Mouse (Mus musculus) kidney, adult 18-20 months (tissue): ENCODE measurements at regions not wholly inside any gene's neighbourhood (a gene's known extent, or its start where the extent isn't known, plus 50 kb on each side); places are given as distances from the start of the nearest gene placed in this dataset.

ENCODE experiments used
- DNase-seq: peaks from one replicate; pipeline ENCODE4 v3.0.0; 2021

DNA sequence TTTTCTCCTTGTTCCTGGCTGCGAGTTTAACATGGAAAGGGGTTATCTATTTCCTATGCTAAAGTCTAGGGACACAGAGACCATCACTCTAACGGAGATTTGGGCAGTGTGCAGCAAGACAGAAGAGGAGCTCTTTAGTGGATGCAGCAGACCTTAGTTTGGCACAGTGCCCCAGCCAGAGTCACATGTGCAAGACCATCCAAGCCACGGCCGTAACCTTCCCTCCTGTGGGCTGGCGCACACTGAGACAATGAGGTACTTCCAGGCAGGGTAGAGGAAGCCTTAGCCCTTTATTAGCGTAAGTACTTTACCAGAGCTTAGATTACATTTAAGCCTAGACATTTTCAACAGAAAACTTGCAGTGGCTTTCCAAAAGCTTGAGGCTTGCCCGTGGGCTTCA, 336.4 kb downstream of the Nuak1 start:
- DNase-seq = no peak

DNA sequence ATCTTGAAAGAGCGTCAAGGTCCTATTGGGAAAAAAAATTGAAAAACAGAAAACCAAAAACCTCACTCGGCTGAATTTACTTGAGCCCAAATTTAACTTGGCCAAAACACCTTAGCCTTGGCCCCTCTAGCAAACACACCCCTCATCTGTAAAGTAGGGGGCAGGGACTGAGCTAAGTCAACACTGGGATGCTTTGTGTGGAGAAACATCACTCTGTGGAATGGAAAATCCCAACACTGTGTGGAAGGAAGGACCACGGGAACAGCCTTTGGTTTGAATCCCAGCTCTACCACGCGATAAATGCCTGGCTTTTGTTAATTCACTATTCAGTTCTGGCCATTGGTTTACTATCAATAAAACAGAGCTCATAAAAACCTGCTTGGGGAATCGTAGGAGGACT, 335.8 kb downstream of the Nuak1 start:
- DNase-seq = no peak

DNA sequence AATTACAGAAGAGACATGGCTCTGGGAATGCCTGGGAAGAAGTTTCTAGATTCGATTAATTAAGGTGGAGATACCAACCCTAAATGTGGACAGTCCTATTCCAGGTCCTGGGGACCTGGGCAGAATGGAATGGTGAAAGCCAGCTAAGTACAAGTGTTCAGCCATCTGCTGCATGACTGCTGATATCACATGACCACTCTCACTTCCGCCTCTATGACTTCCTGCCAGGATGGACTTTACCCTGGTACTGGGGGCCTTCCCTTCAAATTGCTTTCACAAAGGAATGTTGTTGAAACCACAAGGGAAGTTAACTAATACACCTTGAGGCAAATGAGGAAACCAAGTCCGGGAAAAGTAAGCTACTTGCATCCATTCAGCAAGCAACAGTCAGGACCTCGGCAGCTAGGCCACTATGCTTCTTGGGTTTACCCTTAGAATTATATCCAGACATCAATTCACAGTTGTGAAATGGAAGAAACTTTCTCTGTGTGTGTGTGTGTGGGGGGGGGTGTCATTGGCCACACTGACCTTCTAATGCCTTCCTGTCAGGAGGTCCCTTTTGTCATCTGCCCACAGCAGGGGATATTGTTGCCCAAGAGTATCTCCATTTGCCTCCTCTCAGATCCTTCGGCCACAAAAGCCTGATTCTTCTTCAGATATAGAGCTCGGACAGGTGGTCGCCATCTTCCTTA, 330.6 kb downstream of the Nuak1 start:
- no peak for DNase-seq

DNA sequence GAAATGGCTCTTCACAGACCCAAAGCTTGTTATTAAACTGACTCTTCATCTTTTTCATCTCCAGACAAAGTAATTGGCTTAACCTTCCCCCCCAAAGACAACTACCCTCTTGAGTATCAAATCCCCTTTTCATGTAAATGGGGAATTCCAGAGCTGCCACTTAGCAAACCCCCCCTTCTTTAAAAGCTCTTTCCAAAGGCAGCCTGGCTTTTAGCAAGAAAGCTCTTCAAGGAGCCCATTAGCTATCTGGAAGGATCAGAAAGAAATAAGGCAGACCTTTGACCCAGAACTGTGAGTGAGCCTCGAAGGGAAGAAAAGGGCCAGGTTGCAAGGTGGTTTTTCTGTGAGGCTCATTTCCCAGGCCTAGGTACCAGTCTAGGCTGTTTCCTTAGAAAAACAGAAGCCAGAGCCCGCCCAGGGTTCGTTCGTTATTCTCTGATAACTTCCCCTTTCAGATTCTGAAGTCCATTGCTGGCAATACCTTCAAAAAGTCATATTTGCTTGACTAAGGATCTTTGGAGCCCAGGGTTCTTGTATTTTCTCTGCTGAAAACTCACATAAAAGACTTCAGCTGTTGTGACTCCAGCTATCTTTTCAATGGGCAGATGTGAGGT, 329.9 kb downstream of the Nuak1 start:
- DNase-seq = no peak

DNA sequence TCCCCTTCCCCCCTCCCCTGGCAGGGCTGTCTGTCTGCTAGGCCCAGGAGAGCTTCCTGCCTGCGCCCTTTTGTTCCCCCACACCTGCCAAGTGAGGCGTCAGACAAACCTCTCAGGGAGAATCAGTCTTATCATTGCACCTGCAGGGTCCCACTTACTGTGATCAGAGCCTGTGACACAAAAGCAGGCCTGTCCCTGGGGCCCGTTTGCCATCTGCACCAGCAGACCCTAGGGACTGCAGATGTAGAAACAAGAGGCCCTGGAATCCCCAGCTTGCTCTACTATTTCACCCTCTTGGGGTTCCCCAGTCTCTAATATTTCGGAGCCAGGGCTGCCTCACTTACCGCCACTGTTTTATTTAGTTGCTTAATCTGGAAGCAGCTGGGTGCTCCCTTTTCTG, 328.9 kb downstream of the Nuak1 start:
- DNase-seq = no peak

DNA sequence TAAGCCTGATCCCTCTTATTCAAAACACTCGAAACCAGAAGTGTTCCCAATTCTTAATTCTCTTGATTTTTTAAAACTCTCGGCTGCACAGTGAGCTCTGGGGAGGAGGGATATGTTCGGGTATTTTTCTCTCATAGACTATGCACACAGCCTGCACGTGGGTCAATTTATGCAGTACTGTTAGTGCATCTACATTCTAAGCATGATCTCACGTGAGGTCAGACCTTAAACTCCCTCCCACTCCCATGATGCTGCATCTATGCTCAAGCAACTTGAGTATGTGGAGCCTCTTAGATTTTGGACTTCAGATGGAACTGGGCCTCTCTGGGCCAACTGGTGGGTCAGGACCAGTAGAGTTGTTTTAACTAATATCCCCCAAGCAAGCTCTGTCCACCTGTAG, 328.5 kb downstream of the Nuak1 start:
- DNase-seq = no peak

DNA sequence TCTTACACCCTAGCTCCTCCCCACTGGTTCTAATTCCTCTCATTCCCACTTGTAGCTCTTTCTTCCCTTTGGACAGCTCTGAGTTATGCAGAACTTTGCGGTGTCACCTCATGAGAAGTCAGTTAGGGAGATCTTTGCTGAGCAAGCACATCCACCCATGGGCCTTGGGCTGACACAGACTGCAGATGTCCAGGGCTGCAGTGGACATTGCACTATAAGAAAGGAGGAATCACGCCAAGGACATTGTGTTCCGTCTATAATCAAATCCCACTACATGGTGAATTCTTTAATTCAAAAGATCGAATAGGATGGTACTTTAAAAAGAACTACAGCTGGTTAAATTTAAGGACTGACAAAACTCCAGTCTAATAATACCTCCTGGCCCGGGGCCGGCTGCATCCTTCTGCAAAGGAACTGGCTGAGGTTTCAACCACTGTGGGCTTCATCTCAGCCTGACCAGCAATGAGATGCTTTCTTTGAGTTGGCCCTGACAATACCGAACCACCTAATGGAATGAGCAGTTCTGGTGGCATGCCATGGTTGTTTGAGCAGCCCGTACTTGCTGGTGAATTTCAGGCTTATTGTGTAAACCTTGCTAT, 320.3 kb downstream of the Nuak1 start:
- DNase-seq = no peak

DNA sequence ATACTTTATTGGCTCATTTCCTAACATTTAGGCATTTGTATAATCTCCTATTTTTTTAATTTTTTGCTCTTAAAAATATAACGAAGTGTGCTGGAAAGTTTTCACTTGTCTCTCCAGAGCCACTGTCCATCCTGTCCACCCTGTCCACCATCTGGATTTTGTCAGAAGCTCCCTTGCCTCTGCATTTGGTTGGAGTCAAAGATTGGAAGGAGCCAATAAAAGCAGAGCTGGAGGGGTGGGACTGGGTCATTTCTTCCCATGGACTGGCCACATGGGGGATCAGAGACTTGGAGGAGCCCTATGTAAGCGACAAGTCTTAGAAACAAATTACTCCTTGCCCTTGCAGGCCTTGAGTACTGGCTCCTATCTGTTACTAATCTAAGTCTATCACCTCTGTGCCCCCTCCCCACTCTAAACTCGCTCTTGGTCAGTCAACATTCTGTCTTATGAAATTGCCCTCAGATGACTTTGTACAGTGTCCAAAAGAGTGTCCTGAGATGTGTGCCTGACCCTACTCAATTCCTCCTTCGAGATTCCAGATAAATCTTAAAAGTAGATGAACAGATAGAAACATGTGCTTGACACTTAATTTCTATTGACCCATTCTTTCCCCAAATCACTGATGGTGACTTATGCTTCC, 303.3 kb downstream of the Nuak1 start:
- no peak for DNase-seq

DNA sequence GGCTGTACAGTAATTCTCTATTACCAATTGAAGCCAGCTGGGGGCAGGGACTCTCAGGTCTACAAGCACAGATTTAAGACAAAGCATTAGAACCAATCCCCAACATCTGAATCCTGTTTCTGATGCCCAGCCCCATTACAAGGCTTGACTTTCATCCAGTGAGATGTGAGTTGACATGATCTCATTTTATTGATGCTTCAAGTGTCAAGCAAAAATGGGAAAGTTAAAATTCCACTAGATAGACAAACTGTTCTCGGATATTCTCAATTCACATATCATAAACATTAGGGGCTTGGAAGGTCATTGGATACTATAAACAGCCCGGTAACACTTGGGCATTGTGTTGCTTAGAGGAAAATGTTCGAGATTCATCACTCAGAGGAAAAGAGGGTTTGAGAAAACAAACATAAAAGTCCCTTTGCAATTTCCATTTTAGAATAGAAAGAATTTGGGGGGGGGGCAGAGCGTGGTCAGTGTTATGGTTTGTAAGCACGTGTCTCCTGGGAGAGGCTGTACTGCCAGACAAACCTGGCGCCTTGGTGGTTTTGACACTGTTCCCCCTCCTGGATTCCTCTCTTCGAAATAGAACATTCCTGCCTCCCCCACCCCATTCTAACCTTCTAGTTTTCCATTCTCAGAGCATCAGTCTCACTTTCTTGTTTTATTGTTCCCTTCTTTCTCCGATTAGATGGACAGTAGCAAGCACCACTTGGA, 297.5 kb downstream of the Nuak1 start:
- DNase-seq = no peak

DNA sequence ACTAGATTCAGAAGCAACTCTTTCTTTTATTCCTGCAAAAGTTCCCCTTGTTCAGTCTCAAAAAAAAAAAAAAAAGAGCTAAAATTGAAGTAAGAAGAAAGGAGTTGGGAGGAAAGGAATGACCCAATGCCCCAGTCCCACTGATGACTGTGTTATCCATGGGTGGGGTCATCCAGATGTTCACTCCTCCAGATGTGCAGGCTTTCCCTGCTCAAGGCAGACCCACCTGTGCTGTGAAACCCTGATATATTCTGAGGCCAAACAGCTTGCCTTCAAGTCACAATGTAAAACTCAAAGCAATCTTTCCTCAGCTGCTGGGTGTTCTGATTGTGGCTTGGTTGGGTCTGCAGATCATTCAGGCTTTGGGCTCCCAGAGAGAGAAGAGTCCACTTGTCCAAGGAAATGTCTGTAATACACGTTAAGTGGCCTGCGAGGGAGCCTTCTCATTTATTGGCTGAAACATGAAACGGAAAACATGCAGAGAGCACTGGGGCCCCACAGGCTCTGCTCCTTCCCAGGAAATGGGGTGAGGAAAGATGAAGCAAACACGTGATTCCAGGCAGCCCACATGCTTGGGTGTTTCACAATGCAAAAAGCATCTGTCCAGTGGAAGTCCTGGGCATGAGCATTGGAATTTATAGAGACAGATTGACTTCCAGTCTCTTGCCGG, 296.6 kb downstream of the Nuak1 start:
- no peak for DNase-seq

DNA sequence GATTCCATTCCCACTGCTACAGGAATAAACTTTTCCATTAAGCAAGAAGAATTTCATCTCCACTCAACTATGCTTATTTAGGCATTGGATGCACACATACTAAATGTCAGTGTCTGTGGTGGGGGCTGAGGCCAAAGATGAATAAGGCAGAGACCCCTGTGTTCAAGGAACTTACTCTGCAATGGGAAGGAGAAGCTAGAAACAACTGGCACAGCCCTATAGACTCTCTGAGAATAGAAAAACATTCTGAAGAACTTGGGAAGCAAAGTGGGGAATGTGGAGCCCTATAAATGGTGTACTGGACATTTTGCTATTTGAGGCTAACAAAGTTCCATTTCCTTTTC, 296.1 kb downstream of the Nuak1 start:
- DNase-seq = no peak

DNA sequence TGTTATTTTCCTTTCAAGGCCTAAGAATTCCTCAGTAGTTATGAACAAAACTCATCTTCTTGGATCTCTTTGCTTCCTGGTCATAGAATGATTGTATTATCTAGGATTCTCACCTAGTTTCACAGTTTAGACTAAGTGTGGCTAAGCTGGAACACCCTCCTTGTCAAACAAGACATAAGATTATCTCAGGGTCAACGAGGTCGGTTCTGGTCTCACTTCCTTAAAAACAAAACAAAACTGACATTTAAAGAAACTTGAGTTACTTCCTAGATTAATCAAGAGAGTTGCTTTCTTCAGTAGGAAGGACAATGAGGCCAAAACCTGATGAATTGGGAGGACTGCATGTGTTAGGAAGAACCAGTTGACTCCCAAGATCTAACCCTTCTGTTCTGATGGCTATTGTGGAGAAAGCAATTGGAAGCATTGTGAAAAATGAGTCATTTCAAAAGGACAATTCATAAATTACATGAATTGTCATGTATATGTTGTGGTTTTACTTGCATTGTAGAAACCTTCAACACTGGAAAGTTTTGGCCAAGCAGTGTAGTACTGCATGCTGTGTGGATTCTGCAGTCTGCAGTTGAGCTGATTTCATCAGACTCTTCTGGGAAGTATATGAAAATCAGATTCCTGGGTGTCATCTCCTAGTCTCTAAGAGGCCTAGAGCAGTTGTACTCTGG, 293.0 kb downstream of the Nuak1 start:
- no peak for DNase-seq

DNA sequence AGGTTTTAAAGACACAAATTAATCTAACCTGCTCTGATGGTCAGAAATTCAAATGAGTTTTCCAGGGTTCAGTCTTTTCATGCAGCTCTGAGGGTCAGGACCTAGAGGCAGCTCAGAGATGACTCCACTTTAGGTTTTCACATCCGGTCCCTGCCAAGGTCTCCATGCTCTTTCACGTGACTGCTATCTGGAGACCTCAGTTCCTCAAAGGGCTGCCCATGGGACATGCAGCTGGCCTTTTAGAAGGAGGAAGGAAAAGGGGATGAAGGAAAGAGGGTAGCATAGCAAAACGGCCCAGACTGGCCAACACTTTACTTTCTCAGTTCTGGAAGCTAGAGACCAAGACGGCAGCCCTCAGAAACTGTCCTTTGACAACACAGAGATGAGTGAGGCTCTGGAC, 276.6 kb downstream of the Nuak1 start:
- DNase-seq = no peak

DNA sequence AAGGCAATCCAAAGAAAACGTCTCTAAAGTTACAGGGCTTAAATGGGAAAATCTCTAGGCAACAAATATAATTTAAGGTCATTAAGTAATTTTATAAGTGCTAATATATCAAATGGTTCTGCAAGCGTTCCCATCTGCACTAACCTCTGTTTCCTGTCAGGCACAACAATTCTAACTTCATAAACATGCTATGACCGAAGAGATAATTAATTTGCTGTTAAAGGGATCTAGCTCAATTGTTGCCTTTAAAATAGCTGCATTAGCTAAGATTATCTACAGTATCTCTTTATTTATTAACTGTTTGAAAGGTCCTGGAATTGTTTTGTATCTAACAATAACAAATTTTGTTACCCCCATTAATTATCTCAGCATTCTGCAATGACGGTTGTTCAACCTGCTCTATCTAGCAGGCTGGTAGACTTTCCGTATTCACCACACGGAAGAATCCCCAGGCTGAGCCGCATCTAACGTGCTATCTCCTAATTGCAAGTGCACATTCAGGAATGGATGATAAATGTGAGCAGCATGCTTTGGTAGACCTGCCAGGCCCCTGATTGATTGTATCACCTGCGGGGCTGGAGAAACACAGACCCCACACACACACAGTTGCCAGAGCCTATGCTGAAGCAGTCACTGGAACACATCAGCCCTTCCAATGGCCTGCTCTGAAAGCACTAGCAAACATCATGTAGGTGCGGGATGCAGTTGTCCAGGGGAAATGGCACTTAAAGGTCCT, 274.4 kb downstream of the Nuak1 start:
- DNase-seq = no peak

DNA sequence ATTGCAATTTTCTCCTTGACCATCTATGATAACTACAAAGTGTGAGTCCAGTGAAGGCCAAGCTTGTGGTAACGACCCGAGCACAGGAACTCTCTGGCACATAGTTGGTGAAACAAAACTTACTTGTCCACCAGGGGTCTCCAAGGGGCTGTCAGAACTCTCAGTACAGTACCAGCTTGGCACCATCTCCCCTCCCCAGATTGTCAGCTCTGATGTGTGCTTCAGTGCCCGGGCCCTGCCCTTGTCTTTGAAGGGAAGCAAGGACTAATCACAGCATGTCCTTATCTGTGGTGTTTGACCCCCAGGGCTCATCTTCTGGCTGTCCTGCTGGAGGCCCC, 273.9 kb downstream of the Nuak1 start:
- DNase-seq = peak; percentile 12

DNA sequence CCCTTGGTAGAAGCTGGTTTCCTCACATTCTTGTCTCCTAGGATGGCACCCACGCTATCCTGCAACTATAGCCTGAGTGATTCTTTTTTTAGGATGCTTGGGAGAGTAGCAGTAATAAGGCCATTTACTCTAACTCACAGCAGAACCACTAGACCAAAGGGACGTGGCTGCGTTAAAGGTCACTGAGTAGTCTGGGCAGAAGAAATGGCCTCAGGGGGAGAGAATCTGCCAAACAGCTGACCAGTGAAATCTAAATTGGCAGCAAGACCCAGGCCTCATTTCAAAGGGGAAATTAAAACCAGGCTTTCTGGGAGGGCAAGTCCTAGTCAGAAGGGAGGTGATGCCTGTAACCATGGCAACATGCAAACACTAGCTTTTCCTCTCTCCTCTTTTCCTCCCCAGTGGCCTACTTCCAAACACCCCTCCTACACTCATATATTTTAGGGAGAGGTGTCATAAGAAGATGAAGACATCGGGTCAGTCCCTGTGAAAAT, 267.5 kb downstream of the Nuak1 start:
- no peak for DNase-seq

DNA sequence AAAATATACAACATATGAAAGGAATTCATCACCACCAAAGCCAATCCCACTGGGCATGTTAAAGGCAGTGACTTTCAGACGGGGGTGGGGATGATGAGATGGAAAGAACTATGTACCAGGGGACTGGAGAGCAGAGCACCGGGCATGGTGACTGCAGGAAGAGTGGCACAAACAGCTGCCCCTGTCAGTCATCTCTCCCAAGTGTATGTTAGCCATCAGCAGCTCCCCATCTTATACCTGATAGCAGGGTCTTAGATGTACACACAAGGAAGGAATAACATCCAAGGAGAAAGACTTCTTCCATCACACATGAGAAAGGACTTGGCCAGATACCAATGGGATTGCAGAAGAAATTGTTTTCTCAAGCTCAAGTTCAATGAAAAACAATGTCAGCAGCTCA, 257.2 kb downstream of the Nuak1 start:
- DNase-seq = no peak

DNA sequence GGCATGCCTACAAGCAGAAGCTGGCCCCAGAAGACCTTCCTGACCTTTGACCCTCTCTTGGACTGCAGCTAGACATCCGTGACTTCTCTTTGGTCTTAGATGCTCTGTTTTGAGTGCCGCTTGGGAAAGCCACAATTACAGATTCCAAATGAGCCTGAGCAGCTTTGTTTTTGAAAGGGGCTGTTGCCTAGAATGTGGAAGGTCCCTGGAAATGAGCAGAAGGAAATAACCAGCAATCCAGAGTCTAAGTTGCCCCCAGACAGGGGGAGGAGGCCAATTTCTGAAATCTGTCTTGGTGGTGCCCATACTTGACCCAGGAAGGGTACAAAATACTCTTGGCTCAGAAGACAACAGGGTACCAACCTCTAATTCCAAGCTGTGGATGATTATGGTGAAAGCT, 253.9 kb downstream of the Nuak1 start:
- DNase-seq = no peak

DNA sequence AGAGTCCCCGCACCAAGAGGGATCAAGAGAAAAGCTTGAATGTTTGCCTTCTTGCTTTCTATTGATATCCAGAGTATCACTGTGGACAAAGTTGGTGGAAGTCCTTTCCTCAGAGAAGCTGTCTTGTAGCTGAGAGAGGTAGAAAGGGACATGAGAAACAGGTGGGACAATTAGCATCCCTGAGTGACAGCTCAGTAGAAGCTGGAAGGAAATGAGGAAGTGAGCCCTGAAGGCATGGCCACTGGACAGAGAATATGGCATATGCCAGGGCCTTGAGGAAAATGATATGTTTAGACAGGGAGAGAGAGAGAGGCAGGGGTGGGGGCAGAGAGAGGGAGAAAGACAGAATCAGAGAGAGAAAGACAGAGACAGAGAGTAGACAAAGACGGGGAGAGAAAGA, 241.4 kb downstream of the Nuak1 start:
- no peak for DNase-seq

DNA sequence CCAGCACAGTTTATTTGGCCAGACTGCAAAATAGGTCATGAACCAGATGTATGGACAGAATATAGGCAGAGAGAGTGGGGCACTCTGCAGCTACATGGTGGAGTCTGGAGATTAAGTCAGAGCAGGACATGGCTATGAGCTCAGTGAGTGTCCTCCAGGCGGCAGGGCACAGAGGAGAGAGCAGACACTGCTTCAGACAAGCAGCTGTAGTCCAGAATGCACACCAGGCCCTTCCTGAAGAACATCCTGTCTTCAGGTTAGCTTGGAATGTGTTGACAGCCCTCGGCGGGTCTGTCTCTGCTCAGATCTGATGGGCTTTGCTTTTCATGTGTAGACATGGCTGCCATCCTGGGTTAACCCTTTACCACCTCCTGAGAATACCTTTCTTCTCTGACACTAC, 238.6 kb downstream of the Nuak1 start:
- no peak for DNase-seq

DNA sequence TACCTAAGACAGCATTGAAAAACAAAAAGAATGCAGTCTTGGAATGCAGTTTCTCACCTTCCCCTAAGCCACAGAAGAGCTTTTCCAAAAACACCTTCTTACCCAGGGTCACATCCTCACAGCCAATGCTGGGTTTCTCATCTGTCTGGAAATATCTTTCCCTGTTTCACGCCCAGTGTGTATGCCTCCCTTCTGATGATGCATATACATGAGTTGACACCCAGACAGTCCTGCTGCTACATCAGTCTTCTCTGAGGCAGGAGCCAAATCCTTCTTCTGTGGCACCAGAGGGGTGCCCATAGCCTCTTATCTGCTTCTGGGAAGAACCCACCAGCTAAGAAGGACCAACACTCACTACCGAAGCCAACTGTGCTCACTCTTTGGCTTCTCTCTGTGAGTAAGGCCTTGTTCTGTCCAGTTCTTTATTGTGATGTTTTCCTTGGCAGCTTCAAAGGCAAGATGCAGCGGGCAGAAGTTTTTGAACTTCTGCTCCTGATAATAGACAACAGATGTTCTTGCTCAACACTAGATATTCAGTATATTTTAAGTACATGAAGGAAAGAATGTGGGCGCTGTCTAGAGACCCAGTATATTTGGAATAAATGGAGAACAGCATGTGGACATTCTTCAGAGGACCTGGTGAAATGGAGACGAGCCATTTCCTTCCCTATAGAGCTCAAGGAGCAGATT, 228.2 kb downstream of the Nuak1 start:
- DNase-seq = no peak
